Mouse (Mus musculus) kidney, adult 2 months (tissue): ENCODE results near the gene Prr36.

ENCODE experiments used
- CTCF ChIP-seq: fragments of 200-500 bp; conservative IDR thresholded peaks from 2 replicates; pipeline ENCODE4 v1.5.1; 2011; ENCODE audit warnings: low read depth, mild to moderate bottlenecking, control low read depth, low read length, moderate library complexity, mixed read lengths; ENCODE audit not compliant: insufficient read depth, insufficient read length
- POLR2A ChIP-seq: fragments of 200-500 bp; IDR thresholded peaks from one replicate; pipeline ENCODE4 v1.6.1; 2011; ENCODE audit warnings: low read depth, low read length, control low read depth

DNA sequence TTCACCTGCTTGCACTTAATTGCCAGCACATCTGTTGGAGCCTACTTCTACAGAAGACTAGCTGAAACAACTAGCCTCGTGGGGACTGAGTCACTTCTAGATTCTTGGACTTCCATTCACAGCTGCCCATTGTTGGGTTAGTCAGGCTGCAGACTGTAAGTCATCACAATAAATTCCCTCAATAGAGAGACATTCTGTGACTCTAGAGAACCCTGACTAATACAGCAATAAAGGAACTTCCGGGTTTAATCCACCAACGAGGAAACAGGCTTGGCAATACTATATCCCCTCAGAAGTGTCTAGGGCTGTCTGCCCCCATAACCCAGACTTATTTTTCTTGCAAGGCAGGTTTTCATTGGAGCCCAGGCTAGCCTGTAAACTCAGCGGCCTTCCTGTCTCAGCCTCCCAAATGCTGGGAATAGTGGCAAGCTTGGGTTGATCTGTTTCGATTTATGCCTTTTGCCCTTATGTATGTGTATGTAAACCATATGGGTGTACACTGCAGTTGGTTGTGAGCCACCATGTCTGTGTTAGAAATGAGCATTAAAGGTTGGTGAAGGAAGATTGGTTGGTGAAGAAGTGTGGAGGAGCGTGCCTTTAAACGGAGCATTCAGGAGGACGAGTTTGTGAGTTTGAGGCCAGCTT is 35.0 kb upstream of the Prr36 start:
- TF ChIP-seq CTCF (no peak), POLR2A (no peak)
